Mouse (Mus musculus) forebrain, postnatal 0 days (tissue): ENCODE results near the gene Ppargc1a. TPM values are rescaled to one million over a fixed set of nuclear protein-coding genes. Genes with fewer than 3 reads are reported as not detected.

ENCODE experiments used
- ATAC-seq: fragments of 200-750 bp; cut with Nextera tagmentation; 2 replicates; pipeline ENCODE4 v1.8.0; 2017; ENCODE audit warnings: mild to moderate bottlenecking, moderate library complexity
- DNase-seq: peaks from one replicate; pipeline ENCODE4 v3.0.0-alpha.2; 2015
- H3K27ac ChIP-seq: fragments of 300-500 bp; sonication (generic); 2 replicates; pipeline ENCODE4 v1.5.1; 2014; ENCODE audit warnings: low read depth, mild to moderate bottlenecking, antibody characterized with exemption, low read length, moderate library complexity, mixed read lengths
- H3K27me3 ChIP-seq: fragments of 300-500 bp; sonication (generic); 2 replicates; pipeline ENCODE4 v1.6.1; 2014; ENCODE audit warnings: mild to moderate bottlenecking, low read length, mixed read lengths; ENCODE audit not compliant: insufficient read depth
- H3K36me3 ChIP-seq: fragments of 300-500 bp; sonication (generic); 2 replicates; pipeline ENCODE4 v1.6.1; 2014; ENCODE audit warnings: mild to moderate bottlenecking, moderate library complexity; ENCODE audit not compliant: insufficient read depth
- H3K4me1 ChIP-seq: fragments of 300-500 bp; sonication (generic); 2 replicates; pipeline ENCODE4 v1.6.1; 2014; ENCODE audit warnings: antibody characterized with exemption; ENCODE audit not compliant: insufficient read depth
- H3K4me2 ChIP-seq: fragments of 300-500 bp; sonication (generic); 2 replicates; pipeline ENCODE4 v1.6.1; 2014; ENCODE audit warnings: low read depth, mild to moderate bottlenecking, moderate library complexity
- H3K4me3 ChIP-seq: fragments of 300-500 bp; sonication (generic); 2 replicates; pipeline ENCODE4 v1.5.1; 2014; ENCODE audit warnings: low read depth, low read length, mixed read lengths
- H3K9ac ChIP-seq: fragments of 300-500 bp; sonication (generic); 2 replicates; pipeline ENCODE4 v1.6.1; 2014; ENCODE audit warnings: mild to moderate bottlenecking
- H3K9me3 ChIP-seq: fragments of 300-500 bp; sonication (generic); 2 replicates; pipeline ENCODE4 v1.6.1; 2016; ENCODE audit warnings: low read length
- CTCF ChIP-seq: sonication (generic); IDR thresholded peaks from 2 replicates; pipeline ENCODE4 v1.5.1; 2016; ENCODE audit warnings: antibody characterized with exemption, control low read depth, low read depth
- WGBS: fragments of 180-500 bp; shearing (Covaris S2); extraction: QIAGEN DNeasy Blood & Tissue Kit; methylation state at CpG from one replicate; pipeline ENCODE4 v1.1.7; 2014; 5-methylcytosine and 5-hydroxymethylcytosine counted together
- polyA plus RNA-seq: library from polyadenylated mRNA; unstranded; fragments of >200 nt; fragmentation: Nextera tagmentation; extraction: Ambion mirVana; gene quantifications from 2 replicates; pipeline ENCODE4 v1.2.1, GENCODE M21; 2015
- total RNA-seq: library from RNA; depleted of rRNA; stranded (reverse); fragments of >200 nt; gene quantifications from 2 replicates; pipeline ENCODE4 v1.2.3, GENCODE M21; 2014

The Ppargc1a gene
- total and polyA plus RNA-seq, 2 experiments from 2014 or later = 10.4 to 13.7 TPM

DNA sequence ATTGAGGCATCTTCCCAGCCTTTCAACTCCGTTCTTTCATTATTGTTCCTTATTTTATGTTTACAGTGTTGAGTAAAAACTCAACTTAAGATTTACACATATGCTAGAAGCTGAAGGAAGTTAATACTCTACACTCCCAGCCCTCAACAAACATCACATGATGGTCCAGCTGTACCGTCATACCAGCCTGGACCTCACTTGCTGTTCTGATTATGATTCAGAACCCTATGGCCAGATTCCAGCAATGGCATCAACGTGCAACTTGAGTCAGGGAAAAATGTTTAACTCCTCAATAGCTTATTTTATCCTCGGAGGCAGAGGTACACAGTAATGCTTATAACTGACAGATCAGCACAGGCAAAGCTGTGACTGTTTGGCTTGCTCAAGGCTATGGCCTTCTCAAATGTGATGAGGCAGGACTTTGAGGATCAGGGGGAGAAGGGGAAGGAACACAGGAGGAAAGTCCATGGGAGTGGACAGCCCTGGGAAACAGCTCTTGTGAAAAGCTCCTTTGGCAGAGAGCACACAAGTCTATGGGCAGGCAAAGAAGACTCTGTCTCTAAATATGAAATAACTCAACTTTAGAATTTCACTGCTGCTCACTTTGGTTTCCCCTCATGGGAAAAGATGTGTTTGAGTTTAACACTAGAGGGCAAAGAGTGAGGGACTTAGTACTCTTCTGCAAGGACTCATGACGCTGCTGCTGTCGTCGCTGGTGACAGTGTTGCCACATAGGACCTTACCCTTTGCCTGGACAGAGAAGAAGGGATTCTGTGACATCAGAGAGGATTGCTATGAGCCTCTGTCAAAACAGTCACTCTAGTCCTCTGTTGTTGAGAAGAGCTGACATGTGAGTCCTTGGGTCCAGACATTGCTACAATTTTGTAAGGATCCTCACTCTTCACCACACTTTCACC lies 22.1 kb downstream of the Ppargc1a start:
- no peaks in the 10 kb centered on the region for H3K4me1 ChIP-seq
- DNase-seq = no peak
- no peaks in the 10 kb centered on the region for H3K27me3 ChIP-seq
- H3K9ac ChIP-seq = no peak overlapping the region
- H3K36me3 ChIP-seq = no peaks in the 10 kb centered on the region
- WGBS = 76% methylated on average over 7 of the region's 7 CpGs
- no peak overlapping the region for H3K4me2 ChIP-seq
- ATAC-seq = no peak
- H3K9me3 ChIP-seq = no peaks in the 10 kb centered on the region
- no peak for TF ChIP-seq CTCF
- no peak overlapping the region for H3K27ac ChIP-seq
- H3K4me3 ChIP-seq = no peak overlapping the region

DNA sequence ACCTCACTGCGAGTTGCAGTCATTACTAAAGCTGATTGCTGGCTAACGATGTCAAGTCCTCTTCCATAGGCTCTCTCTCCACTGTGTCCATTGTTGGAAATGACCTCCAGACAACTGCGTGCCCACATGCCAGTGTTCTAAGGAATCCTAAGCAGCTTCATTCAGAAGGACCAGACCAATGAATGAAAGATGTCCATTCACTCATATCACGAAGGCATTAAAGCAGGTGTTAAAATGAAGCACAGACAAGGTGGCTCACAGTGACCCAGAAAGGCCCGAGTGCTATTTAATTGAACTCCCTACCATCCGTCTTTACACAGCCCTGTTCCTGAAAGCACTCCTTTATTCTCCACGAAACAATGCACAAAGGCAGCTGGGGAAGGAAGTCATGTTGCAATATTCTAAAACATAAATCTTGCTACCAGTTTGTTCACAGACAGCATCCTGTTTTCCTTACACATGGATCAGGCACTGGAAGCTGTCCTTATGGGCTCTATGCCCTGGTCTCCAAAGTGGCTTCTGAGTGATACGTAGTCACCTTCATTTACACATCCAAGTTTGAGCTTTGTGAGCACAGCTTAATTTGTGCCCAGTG lies 23.3 kb downstream of the Ppargc1a start:
- no peak for TF ChIP-seq CTCF
- no peak for ATAC-seq
- no peaks in the 10 kb centered on the region for H3K9me3 ChIP-seq
- H3K4me3 ChIP-seq = no peak overlapping the region
- no peak overlapping the region for H3K4me2 ChIP-seq
- H3K4me1 ChIP-seq = no peaks in the 10 kb centered on the region
- no peak for DNase-seq
- no peak overlapping the region for H3K9ac ChIP-seq
- WGBS = 35% methylated on average over 8 of the region's 8 CpGs
- no peaks in the 10 kb centered on the region for H3K36me3 ChIP-seq
- H3K27me3 ChIP-seq = no peaks in the 10 kb centered on the region
- no peak overlapping the region for H3K27ac ChIP-seq

DNA sequence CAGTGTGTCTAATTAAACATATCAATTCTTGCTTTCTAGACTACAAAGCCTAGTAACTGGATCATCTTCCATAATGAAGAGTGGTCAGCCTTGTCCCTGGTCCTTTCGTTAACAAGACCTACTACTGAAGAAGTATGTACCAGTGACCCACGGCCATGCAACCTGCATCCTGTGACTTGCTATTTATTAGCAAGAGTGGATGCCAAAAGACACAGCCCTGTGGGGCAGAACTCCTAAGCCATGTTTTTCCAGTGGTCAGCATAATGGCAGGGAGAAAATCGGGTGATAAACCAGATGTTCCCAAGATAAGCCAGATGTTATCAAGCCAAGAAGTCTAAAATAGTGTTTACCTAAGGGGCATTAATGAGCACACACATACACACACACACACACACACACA lies 26.0 kb downstream of the Ppargc1a start:
- ATAC-seq (no peak), DNase-seq (no peak)
- Histone ChIP-seq H3K9ac (no peak overlapping the region), H3K9me3 (no peaks in the 10 kb centered on the region), H3K4me3 (no peak overlapping the region), H3K27ac (no peak overlapping the region), H3K4me2 (no peak overlapping the region), H3K4me1 (no peaks in the 10 kb centered on the region), H3K27me3 (no peaks in the 10 kb centered on the region), H3K36me3 (no peaks in the 10 kb centered on the region)
- TF ChIP-seq CTCF = no peak
- 93% methylated on average over 3 of the region's 3 CpGs for WGBS

DNA sequence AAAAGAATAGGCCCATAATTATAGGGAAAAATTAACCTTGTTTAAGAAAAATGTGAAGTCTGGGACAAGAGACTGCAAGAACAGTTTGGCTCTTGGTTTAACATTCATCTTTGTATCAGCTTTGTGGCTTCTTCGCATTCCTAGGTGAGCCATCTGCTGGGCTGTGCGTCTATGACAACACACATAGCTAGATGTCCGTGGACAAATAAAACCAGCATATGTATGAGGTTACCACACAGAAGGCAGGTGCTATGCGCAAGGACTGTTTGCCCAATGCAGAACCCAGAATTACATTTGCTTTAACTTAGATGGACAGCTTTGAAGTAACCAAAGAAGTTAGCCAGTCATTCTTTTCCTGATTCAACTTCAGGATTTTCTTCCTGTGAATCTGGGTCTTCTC lies 26.7 kb downstream of the Ppargc1a start:
- H3K4me2 ChIP-seq = no peak overlapping the region
- DNase-seq = no peak
- H3K27me3 ChIP-seq = no peaks in the 10 kb centered on the region
- H3K9me3 ChIP-seq = no peaks in the 10 kb centered on the region
- 86% methylated on average over 4 of the region's 4 CpGs for WGBS
- no peak overlapping the region for H3K9ac ChIP-seq
- no peak overlapping the region for H3K4me3 ChIP-seq
- no peak overlapping the region for H3K27ac ChIP-seq
- H3K4me1 ChIP-seq = no peaks in the 10 kb centered on the region
- no peaks in the 10 kb centered on the region for H3K36me3 ChIP-seq
- TF ChIP-seq CTCF = no peak
- ATAC-seq = no peak

DNA sequence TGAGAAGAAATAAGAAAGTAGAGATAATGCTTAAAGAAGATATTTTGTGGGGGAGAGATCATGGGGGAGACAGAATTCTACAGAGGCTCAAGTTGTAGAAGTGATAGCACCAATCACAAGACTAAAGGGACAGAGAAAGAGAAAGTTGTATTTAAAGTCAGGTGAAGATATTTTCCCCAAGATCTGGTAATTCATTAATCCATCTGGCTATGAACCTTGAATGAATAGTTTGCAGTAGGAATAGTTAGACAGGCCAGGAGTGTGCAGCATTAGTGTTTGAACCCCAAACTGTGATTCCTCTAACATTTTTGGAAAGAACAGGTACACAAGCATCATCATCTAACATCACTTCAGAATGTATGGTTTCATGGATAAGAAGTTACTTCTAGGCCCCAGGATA lies 28.0 kb downstream of the Ppargc1a start:
- Histone ChIP-seq H3K4me2 (no peak overlapping the region), H3K9me3 (no peaks in the 10 kb centered on the region), H3K27me3 (no peaks in the 10 kb centered on the region), H3K27ac (no peak overlapping the region), H3K4me3 (no peak overlapping the region), H3K4me1 (no peaks in the 10 kb centered on the region), H3K36me3 (no peaks in the 10 kb centered on the region), H3K9ac (no peak overlapping the region)
- no peak for TF ChIP-seq CTCF
- DNase-seq = no peak
- ATAC-seq = no peak

DNA sequence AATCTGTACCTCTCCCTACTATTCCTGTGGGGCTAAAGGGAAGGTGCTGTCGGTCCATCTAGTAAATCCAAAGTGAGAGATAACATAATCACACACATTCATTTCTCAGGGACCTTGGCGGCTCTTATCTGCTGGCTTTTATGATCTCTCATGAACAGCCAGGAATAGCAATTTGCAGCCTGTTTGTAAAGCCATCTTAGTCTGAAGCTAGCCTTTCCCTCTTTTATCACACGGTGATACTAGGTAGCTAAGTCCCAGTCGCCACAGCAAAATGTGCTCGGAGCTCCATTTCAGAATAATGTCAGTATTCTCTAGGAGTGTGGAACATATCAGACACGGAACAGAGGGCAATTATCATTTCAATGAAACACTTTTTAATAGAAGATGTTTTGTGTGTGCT lies 29.2 kb downstream of the Ppargc1a start:
- no peak overlapping the region for H3K4me3 ChIP-seq
- no peaks in the 10 kb centered on the region for H3K36me3 ChIP-seq
- H3K27ac ChIP-seq = no peak overlapping the region
- no peaks in the 10 kb centered on the region for H3K27me3 ChIP-seq
- ATAC-seq (no peak), DNase-seq (no peak)
- no peaks in the 10 kb centered on the region for H3K9me3 ChIP-seq
- WGBS = 51% methylated on average over 6 of the region's 6 CpGs
- no peaks in the 10 kb centered on the region for H3K4me1 ChIP-seq
- no peak overlapping the region for H3K4me2 ChIP-seq
- TF ChIP-seq CTCF = no peak
- H3K9ac ChIP-seq = no peak overlapping the region

DNA sequence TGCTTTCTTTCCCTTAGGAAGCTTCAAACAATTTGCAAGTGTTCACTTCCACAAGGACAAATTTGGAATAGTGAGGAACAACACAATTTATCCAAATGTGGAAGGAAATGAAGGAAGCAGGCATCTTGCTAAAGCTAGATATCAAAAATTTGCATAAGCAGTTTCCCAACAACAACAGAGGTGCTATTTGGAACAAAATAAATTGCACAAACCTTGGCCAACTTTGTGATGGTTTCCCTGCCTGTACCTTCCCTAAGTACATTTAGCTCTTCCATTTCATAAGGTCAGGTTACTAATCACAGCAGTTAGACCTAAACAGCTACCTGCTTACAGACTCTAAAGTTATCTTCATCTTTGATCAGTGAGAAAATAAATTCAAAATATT lies 29.9 kb downstream of the Ppargc1a start:
- no peaks in the 10 kb centered on the region for H3K27me3 ChIP-seq
- DNase-seq (no peak), ATAC-seq (no peak)
- no peaks in the 10 kb centered on the region for H3K36me3 ChIP-seq
- H3K4me2 ChIP-seq = no peak overlapping the region
- no peak for TF ChIP-seq CTCF
- H3K4me3 ChIP-seq = no peak overlapping the region
- H3K9me3 ChIP-seq = no peaks in the 10 kb centered on the region
- no peaks in the 10 kb centered on the region for H3K4me1 ChIP-seq
- H3K9ac ChIP-seq = no peak overlapping the region
- H3K27ac ChIP-seq = no peak overlapping the region
